Mouse (Mus musculus) 416B (cell line): ENCODE measurements around the gene Cast.

Experiments used
- DNase-seq: peaks from one replicate; pipeline ENCODE4 v3.0.0; 2011; ENCODE audit warnings: low read depth

The Cast gene

GRCm38 (mm10) chr13:74808152-74808929 lies at the start of gene Cast:
Cast (minus strand) TSS chr13:74808810.
- peak; percentile 77 for DNase-seq

GRCm38 (mm10) chr13:74854338-74855047 lies 45.9 kb upstream of the Cast start:
- DNase-seq: peak; percentile 91

- no peak for DNase-seq
These were observed 42.2 kb upstream of the Cast start for GRCm38 (mm10) chr13:74850823-74851222.

- DNase-seq: no peak
These were observed 37.3 kb upstream of the Cast start for GRCm38 (mm10) chr13:74845886-74846285.

- no peak for DNase-seq
These were observed 25.9 kb upstream of the Cast start for GRCm38 (mm10) chr13:74834543-74834942.

- peak; percentile 68 for DNase-seq
These were observed 13.5 kb upstream of the Cast start for GRCm38 (mm10) chr13:74822095-74822494.

GRCm38 (mm10) chr13:74815753-74816152 lies 7.1 kb upstream of the Cast start:
- DNase-seq: no peak

GRCm38 (mm10) chr13:74807446-74808151 lies 1.0 kb downstream of the Cast start:
- peak; percentile 89 for DNase-seq

- peak; percentile 73 for DNase-seq
These were observed 1.7 kb downstream of the Cast start for GRCm38 (mm10) chr13:74806934-74807333.

GRCm38 (mm10) chr13:74794435-74794834 lies 14.2 kb downstream of the Cast start:
- no peak for DNase-seq

- no peak for DNase-seq
These were observed 20.9 kb downstream of the Cast start for GRCm38 (mm10) chr13:74787681-74788080.

GRCm38 (mm10) chr13:74772151-74772550 lies 36.5 kb downstream of the Cast start:
- peak; percentile 13 for DNase-seq

- DNase-seq: peak; percentile 97
These were observed 38.1 kb downstream of the Cast start for GRCm38 (mm10) chr13:74770480-74770879.

GRCm38 (mm10) chr13:74769871-74770270 lies 38.7 kb downstream of the Cast start:
- peak; percentile 53 for DNase-seq

- peak; percentile 11 for DNase-seq
These were observed 41.4 kb downstream of the Cast start for GRCm38 (mm10) chr13:74767186-74767585.

GRCm38 (mm10) chr13:74762741-74763140 lies 45.9 kb downstream of the Cast start:
- DNase-seq: no peak

GRCm38 (mm10) chr13:74759152-74759551 lies 49.5 kb downstream of the Cast start:
- peak; percentile 65 for DNase-seq

GRCm38 (mm10) chr13:74743219-74743618 lies 65.4 kb downstream of the Cast start:
- no peak for DNase-seq

- DNase-seq: no peak
These were observed 72.2 kb downstream of the Cast start for GRCm38 (mm10) chr13:74736396-74736795.

- no peak for DNase-seq
These were observed 72.8 kb downstream of the Cast start for GRCm38 (mm10) chr13:74735834-74736233.

GRCm38 (mm10) chr13:74733726-74734125 lies 74.9 kb downstream of the Cast start:
- DNase-seq: no peak

- DNase-seq: no peak
These were observed 89.6 kb downstream of the Cast start for GRCm38 (mm10) chr13:74719002-74719401.

GRCm38 (mm10) chr13:74696225-74696624 lies 112.4 kb downstream of the Cast start:
- no peak for DNase-seq
